In the genomic region with DNA sequence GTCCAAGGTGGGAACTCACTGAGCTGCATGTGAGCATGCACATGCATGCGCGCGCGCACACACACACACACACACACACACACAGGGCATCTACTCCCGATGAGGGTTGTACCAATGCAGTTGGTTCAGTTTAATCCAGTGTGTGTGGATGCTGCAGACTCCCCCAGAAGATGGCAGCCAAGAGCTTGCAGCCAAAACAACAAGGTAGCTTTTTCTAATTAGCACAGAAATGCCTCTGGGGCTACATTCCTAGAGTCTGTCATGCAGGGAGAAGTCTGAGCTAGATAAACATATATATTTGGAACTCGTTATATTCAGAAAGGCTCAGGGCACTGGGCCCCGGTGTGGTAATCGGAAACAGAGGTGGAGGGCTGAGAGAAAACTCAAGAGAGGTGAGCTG, we compare ENCODE assay signal across 7 mouse cellular contexts.
DNase-seq lines count a peak whose midpoint lies in the region; ATAC-seq lines count a peak whose summit lies in the region.

No protein-coding gene starts in this region.

- no peaks in the 10 kb centered on the region for H3K36me3 ChIP-seq in forebrain, embryonic 14.5 days (ENCODE audit: control insufficient read depth, insufficient read depth, low read length)
- H3K36me3 ChIP-seq in midbrain, embryonic 13.5 days: no peaks in the 10 kb centered on the region

- WGBS in forebrain, embryonic 14.5 days: 53% methylated on average over 8 of the region's 8 CpGs
- WGBS in midbrain, embryonic 13.5 days: 70% methylated on average over 8 of the region's 8 CpGs

- no peak overlapping the region for H3K4me3 ChIP-seq in forebrain, embryonic 14.5 days (ENCODE audit: low read depth, low read length)
- no peak overlapping the region for H3K4me3 ChIP-seq in midbrain, embryonic 13.5 days (replicated peaks)

- peak; percentile 54 for ATAC-seq in forebrain, embryonic 14.5 days
- peak; percentile 78 for ATAC-seq in midbrain, embryonic 13.5 days

- no peak overlapping the region for H3K9ac ChIP-seq in forebrain, embryonic 14.5 days (ENCODE audit: low read length)
- H3K9ac ChIP-seq in midbrain, embryonic 13.5 days (replicated peaks): no peak overlapping the region

- intact Hi-C loops in left cerebral cortex, postnatal 25 days (cut with DNase I): loop anchor here (10.0 kb wide), 2 partner anchors 116 to 306 kb away; partner anchors contain the start of gene Dnm3

- H3K4me1 ChIP-seq in forebrain, embryonic 14.5 days (ENCODE audit: control insufficient read depth, insufficient read depth, low read length): peaks cover 16% of the 10 kb centered on the region
- H3K4me1 ChIP-seq in midbrain, embryonic 13.5 days (replicated peaks): peaks cover 22% of the 10 kb centered on the region

- H3K27me3 ChIP-seq in forebrain, embryonic 14.5 days (replicated peaks; ENCODE audit: control insufficient read depth, insufficient read depth, low read length): no peaks in the 10 kb centered on the region
- no peaks in the 10 kb centered on the region for H3K27me3 ChIP-seq in midbrain, embryonic 13.5 days

- no peak overlapping the region for H3K4me2 ChIP-seq in forebrain, embryonic 14.5 days (ENCODE audit: low read length)
- no peak overlapping the region for H3K4me2 ChIP-seq in midbrain, embryonic 13.5 days (replicated peaks)

- peak; percentile 28 for DNase-seq in R1 (ENCODE audit: low read depth, low spot score)
- DNase-seq in cerebellum, adult 11-12 months: peak; percentile 74
- DNase-seq in forebrain, embryonic 14.5 days (ENCODE audit: low spot score): peak; percentile 82
- peak; percentile 68 for DNase-seq in kidney, adult 18-20 months
- DNase-seq in left cerebral cortex, postnatal 25 days (ENCODE audit: low spot score in 2 of 2): peak; percentile 66 to 80
- peak; percentile 37 for DNase-seq in thymus, postnatal 4 days

- H3K9me3 ChIP-seq in forebrain, embryonic 14.5 days (replicated peaks; ENCODE audit: control insufficient read depth, low read length): no peaks in the 10 kb centered on the region
- no peaks in the 10 kb centered on the region for H3K9me3 ChIP-seq in midbrain, embryonic 13.5 days

- H3K27ac ChIP-seq in forebrain, embryonic 14.5 days (ENCODE audit: low read depth, low read length): no peak overlapping the region
- no peak overlapping the region for H3K27ac ChIP-seq in midbrain, embryonic 13.5 days

Comparison
In these comparisons a context has a peak if more than half of its experiments do, and no peak if none do; other contexts are left out.
1. DNase-seq: peak in every context shown above with its lines; median percentile 82 in forebrain, embryonic 14.5 days; 74 in cerebellum, adult 11-12 months; 73 in left cerebral cortex, postnatal 25 days; 68 in kidney, adult 18-20 months; 37 in thymus, postnatal 4 days; 28 in R1.